Mouse (Mus musculus): ENCODE results near the gene Pla2g4e. TPM values are rescaled to one million over a fixed set of nuclear protein-coding genes. Genes with fewer than 3 reads are reported as not detected.

Gene Pla2g4e
- polyA plus RNA-seq, 1 experiment from 2014 or later = 0.59 TPM

GRCm38 (mm10) chr2:120157606-120158005 lies 87.5 kb downstream of the Pla2g4e start:
- Histone ChIP-seq H3K4me1 (replicated peaks) (0 out of 2 replicates have a peak, but pooled peaks cover 16% of the 10 kb centered on the region), H3K27ac (ENCODE audit: poor library complexity, severe bottlenecking) (no peak overlapping the region), H3K4me3 (no peak overlapping the region), H3K4me2 (no peak overlapping the region), H3K9ac (no peak overlapping the region), H3K27me3 (replicated peaks) (no peaks in the 10 kb centered on the region), H3K9me3 (replicated peaks) (peaks cover 3% of the 10 kb centered on the region), H3K36me3 (no peaks in the 10 kb centered on the region)
- whole genome bisulfite sequencing = 69% methylated on average over 2 of the region's 2 CpGs
- no peak for ATAC-seq (ENCODE audit: insufficient number of reproducible peaks, low FRiP score)

DNA sequence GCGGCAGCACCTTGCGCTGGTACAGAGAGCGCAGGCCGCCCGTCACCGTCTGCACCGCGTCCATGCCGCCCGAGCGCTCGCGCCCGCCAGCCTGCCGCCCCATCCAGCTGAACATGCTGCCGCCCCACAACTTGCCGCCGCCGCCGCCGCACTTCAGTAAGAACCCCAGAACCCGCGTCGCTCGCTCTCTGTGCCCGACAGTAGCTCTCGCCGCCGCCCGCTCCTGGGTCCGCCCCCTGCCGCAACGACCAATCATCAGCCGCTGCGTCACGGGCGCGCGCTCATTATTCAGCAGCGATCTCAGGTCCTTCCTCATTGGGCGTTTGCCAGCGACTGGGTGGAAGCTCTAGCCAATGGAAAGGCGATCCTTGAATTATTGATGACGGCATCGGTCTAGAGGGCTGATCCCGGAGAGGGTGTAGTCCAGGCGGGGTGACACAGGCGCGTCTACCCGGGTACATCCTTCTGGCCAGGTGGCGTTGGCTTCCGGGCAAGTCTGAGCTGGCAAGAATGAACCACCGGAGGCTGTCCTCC lies 90.7 kb downstream of the Pla2g4e start, which contains the start of gene Ehd4:
TSS of gene Ehd4 (minus strand) at position 246 of the 534 bp plus-strand sequence.
- Histone ChIP-seq H3K9me3 (replicated peaks) (peaks cover 3% of the 10 kb centered on the region), H3K36me3 (peaks cover 12% of the 10 kb centered on the region), H3K9ac (peak within 1 kb of the TSS; percentile 95), H3K4me1 (replicated peaks) (peaks cover 25% of the 10 kb centered on the region), H3K27ac (ENCODE audit: poor library complexity, severe bottlenecking) (peak within 1 kb of the TSS; percentile 90), H3K4me3 (peak within 1 kb of the TSS; percentile 89), H3K4me2 (peak within 1 kb of the TSS; percentile 91), H3K27me3 (replicated peaks) (no peaks in the 10 kb centered on the region)
- under 1% methylated on average over 53 of the region's 53 CpGs for WGBS
- peak; percentile 99 for ATAC-seq (ENCODE audit: insufficient number of reproducible peaks, low FRiP score)

DNA sequence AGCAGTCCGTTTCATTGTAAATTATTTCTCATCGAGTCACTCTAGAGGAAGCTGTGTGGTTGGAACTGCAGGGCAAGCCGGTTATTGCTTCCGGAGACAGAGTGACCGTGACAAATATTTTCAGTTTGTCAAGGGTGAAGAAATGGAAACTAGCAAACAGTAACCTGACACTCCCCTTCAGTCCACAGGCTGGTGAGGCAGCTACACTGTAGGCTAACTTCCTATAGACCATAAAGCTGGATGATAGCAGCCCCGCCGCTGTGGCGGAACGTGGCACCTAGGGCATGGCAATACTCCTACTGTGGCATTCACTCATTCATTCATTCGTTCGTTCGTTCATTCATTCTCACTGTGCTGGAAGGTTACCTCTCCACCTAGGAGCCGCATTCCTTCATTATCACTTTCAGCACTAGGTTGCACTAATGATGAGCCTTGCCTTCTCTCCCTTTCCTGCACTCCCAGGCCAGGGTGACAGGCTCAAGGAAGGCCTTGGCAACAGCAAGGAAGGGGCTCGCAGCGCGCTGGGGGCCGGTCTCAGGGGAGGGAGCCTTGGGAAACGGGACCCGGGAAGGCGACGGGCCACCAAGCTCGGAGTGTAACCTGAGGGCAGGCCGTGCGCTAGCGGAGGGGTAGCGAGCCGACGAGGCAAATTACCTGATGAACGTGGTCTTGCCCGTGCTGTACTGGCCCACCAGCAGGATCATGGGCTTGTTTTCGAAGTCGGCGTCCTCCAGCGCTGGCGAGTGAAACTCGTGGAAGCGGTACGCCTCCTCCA lies 91.4 kb downstream of the Pla2g4e start:
- H3K4me3 ChIP-seq = peak overlapping the region; percentile 89
- H3K9ac ChIP-seq = peak overlapping the region; percentile 95
- H3K4me1 ChIP-seq (replicated peaks) = peaks cover 23% of the 10 kb centered on the region
- H3K27ac ChIP-seq (ENCODE audit: poor library complexity, severe bottlenecking) = peak overlapping the region; percentile 90
- no peaks in the 10 kb centered on the region for H3K27me3 ChIP-seq (replicated peaks)
- WGBS = 1% methylated on average over 37 of the region's 38 CpGs
- H3K9me3 ChIP-seq (replicated peaks) = peaks cover 3% of the 10 kb centered on the region
- H3K4me2 ChIP-seq = peak overlapping the region; percentile 91
- peaks cover 12% of the 10 kb centered on the region for H3K36me3 ChIP-seq
- peak; percentile 13; the same call in 1 of the 2 replicates for ATAC-seq (ENCODE audit: insufficient number of reproducible peaks, low FRiP score)

DNA sequence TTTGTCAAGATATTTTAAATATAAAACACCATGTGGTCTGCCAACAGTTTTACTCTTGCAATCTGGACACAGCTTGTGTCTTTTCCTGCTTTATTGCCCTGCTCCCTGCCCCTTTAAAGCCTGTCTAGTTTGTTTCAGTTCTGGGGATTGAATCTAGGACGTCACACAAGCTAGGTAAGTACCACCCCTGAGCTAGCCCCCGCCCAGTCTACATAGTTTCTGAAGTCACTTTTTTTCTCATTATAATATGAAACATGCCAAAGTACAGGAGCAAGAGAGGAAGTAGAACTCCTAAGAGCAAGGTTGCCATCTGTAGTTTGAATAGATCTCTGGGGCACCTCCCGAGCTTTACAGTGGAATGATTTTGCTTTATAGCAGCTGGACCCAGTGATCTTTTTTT lies 94.6 kb downstream of the Pla2g4e start:
- WGBS = 76% methylated on average over 3 of the region's 3 CpGs

DNA sequence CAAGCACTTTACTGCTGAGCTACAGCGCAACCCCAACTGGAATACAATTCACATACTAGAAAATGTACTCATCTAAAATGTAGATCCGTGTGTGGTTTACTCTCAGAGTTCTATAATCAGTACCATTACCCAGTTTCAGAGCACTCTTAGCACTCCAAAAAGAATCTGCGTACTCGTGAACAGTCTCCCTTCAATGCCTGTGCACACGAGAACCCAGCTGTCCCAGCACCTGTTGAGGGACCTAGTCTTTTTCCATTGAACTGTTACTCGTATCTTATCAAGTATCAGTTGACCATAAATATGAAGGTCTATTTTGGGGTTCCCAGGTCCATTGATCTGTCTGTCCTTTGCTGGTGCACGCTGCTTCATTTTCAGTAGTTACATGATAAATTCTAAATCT lies 95.5 kb downstream of the Pla2g4e start:
- peak overlapping the region; percentile 16; the same call in 1 of the 2 replicates for H3K27ac ChIP-seq (ENCODE audit: poor library complexity, severe bottlenecking)
- no peak for ATAC-seq (ENCODE audit: insufficient number of reproducible peaks, low FRiP score)
- H3K4me2 ChIP-seq = no peak overlapping the region
- H3K9me3 ChIP-seq (replicated peaks) = no peaks in the 10 kb centered on the region
- WGBS = 79% methylated on average over 7 of the region's 7 CpGs
- H3K36me3 ChIP-seq = peaks cover 14% of the 10 kb centered on the region
- no peak overlapping the region for H3K4me3 ChIP-seq
- no peaks in the 10 kb centered on the region for H3K27me3 ChIP-seq (replicated peaks)
- H3K9ac ChIP-seq = 0 out of 2 replicates have a peak overlapping the region, but pooled peaks have one; percentile 30
- H3K4me1 ChIP-seq (replicated peaks) = peaks cover 46% of the 10 kb centered on the region

More for the DNA sequence above, 94.6 kb downstream of the Pla2g4e start:
- no peaks in the 10 kb centered on the region for H3K9me3 ChIP-seq (replicated peaks)
- no peaks in the 10 kb centered on the region for H3K27me3 ChIP-seq (replicated peaks)
- H3K4me1 ChIP-seq (replicated peaks) = peaks cover 47% of the 10 kb centered on the region
- no peak overlapping the region for H3K4me3 ChIP-seq
- H3K4me2 ChIP-seq = no peak overlapping the region
- no peak overlapping the region for H3K9ac ChIP-seq
- peaks cover 14% of the 10 kb centered on the region for H3K36me3 ChIP-seq
- no peak overlapping the region for H3K27ac ChIP-seq (ENCODE audit: poor library complexity, severe bottlenecking)
- ATAC-seq (ENCODE audit: insufficient number of reproducible peaks, low FRiP score) = no peak

- Histone ChIP-seq H3K9me3 (replicated peaks) (no peaks in the 10 kb centered on the region), H3K4me2 (peak overlapping the region; percentile 45), H3K27me3 (replicated peaks) (no peaks in the 10 kb centered on the region), H3K9ac (peak overlapping the region; percentile 41; the same call in 1 of the 2 replicates), H3K4me1 (replicated peaks) (peaks cover 41% of the 10 kb centered on the region), H3K36me3 (peaks cover 21% of the 10 kb centered on the region), H3K4me3 (no peak overlapping the region), H3K27ac (ENCODE audit: poor library complexity, severe bottlenecking) (peak overlapping the region; percentile 88)
- WGBS = 6% methylated on average over 3 of the region's 3 CpGs
- ATAC-seq (ENCODE audit: insufficient number of reproducible peaks, low FRiP score) = peak; percentile 80
Observed at GRCm38 (mm10) chr2:120147999-120148398, 97.1 kb downstream of the Pla2g4e start.

DNA sequence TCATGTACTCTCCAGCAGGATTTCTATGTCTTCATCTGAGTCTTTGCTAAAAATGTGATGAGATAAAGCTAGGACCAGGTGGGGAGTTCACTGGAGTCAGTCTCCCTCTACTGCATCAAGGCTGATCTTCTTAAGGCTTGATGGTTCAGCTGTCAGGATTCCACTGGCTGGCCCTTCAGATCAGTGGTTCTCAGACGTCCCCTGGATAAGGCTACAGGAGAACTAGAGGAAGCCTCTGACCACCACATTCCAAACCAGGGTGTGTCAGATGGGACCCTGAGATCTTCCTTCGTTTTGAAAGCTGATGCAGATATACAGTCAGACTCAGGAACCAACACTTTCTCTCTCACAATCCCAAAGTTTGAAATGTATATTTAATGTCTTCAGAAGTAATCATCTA lies 97.8 kb downstream of the Pla2g4e start:
- no peak overlapping the region for H3K4me2 ChIP-seq
- peaks cover 36% of the 10 kb centered on the region for H3K4me1 ChIP-seq (replicated peaks)
- no peaks in the 10 kb centered on the region for H3K9me3 ChIP-seq (replicated peaks)
- WGBS = 18% methylated on average over 2 of the region's 2 CpGs
- no peak overlapping the region for H3K4me3 ChIP-seq
- no peak for ATAC-seq (ENCODE audit: insufficient number of reproducible peaks, low FRiP score)
- H3K27ac ChIP-seq (ENCODE audit: poor library complexity, severe bottlenecking) = peak overlapping the region; percentile 88
- no peak overlapping the region for H3K9ac ChIP-seq
- no peaks in the 10 kb centered on the region for H3K27me3 ChIP-seq (replicated peaks)
- peaks cover 26% of the 10 kb centered on the region for H3K36me3 ChIP-seq

GRCm38 (mm10) chr2:120146543-120146942 lies 98.6 kb downstream of the Pla2g4e start:
- no peak for ATAC-seq (ENCODE audit: insufficient number of reproducible peaks, low FRiP score)
- Histone ChIP-seq H3K36me3 (peaks cover 25% of the 10 kb centered on the region), H3K27me3 (replicated peaks) (no peaks in the 10 kb centered on the region), H3K4me2 (no peak overlapping the region), H3K4me1 (replicated peaks) (peaks cover 31% of the 10 kb centered on the region), H3K4me3 (no peak overlapping the region), H3K9ac (no peak overlapping the region), H3K27ac (ENCODE audit: poor library complexity, severe bottlenecking) (peak overlapping the region; percentile 88), H3K9me3 (replicated peaks) (no peaks in the 10 kb centered on the region)
- WGBS = 54% methylated on average over 2 of the region's 2 CpGs

GRCm38 (mm10) chr2:120144390-120144789 lies 100.7 kb downstream of the Pla2g4e start:
- Histone ChIP-seq H3K27ac (ENCODE audit: poor library complexity, severe bottlenecking) (no peak overlapping the region), H3K9me3 (replicated peaks) (no peaks in the 10 kb centered on the region), H3K9ac (no peak overlapping the region), H3K27me3 (replicated peaks) (no peaks in the 10 kb centered on the region), H3K4me2 (no peak overlapping the region), H3K36me3 (peaks cover 20% of the 10 kb centered on the region; the same call in 1 of the 2 replicates), H3K4me3 (no peak overlapping the region), H3K4me1 (replicated peaks) (peaks cover 44% of the 10 kb centered on the region)
- ATAC-seq (ENCODE audit: insufficient number of reproducible peaks, low FRiP score) = no peak
- WGBS = 66% methylated on average over 4 of the region's 4 CpGs

DNA sequence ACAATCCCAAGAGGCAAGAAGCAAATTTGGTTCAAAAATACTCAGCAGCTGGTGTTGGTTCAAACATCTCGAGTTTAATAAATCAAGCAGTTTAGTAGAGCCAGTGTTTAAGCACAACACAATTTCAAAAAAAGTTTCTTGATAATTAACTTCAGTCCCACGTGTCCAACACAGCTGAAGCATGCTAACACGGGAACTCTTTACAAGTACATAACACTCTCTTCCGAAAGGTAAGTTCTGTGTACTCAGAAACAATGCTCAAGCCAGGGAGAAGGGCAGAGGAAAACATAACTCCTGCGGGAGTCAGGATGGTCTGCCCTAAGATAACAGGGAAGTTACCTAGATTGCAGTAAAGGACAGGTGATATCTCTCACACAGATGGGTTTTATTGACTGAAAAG lies 102.8 kb downstream of the Pla2g4e start:
- no peak for ATAC-seq (ENCODE audit: insufficient number of reproducible peaks, low FRiP score)
- Histone ChIP-seq H3K27ac (ENCODE audit: poor library complexity, severe bottlenecking) (no peak overlapping the region), H3K36me3 (peaks cover 20% of the 10 kb centered on the region; the same call in 1 of the 2 replicates), H3K9me3 (replicated peaks) (no peaks in the 10 kb centered on the region), H3K4me1 (replicated peaks) (peaks cover 41% of the 10 kb centered on the region), H3K4me3 (no peak overlapping the region), H3K9ac (no peak overlapping the region), H3K27me3 (replicated peaks) (no peaks in the 10 kb centered on the region), H3K4me2 (no peak overlapping the region)
- 78% methylated on average over 5 of the region's 5 CpGs for WGBS

DNA sequence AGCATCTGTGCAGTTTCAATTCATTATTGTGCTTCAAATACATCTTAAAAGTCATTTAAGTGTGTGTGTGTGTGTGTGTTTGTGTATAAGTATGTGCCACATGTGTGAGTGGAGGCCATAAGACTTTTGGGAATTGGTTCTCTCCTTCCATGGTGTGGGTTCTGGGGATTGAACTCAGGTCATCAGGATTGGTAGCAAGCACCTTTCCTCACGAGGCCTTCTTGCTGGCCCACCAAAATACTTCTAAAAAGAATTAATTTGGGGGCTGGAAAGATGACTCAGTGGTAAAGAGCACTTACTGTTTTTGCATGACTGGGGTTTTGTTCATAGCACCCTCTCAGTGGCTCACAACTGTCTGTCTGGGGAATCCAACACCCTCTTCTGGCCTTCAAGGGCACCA lies 103.5 kb downstream of the Pla2g4e start:
- 88% methylated on average over 1 of the region's 1 CpGs for WGBS
- no peak for ATAC-seq (ENCODE audit: insufficient number of reproducible peaks, low FRiP score)
- Histone ChIP-seq H3K9ac (no peak overlapping the region), H3K4me2 (no peak overlapping the region), H3K27me3 (replicated peaks) (no peaks in the 10 kb centered on the region), H3K36me3 (peaks cover 20% of the 10 kb centered on the region; the same call in 1 of the 2 replicates), H3K9me3 (replicated peaks) (no peaks in the 10 kb centered on the region), H3K4me1 (replicated peaks) (peaks cover 41% of the 10 kb centered on the region), H3K4me3 (no peak overlapping the region), H3K27ac (ENCODE audit: poor library complexity, severe bottlenecking) (no peak overlapping the region)
